Mouse (Mus musculus): ENCODE measurements at regions not wholly inside any gene's neighbourhood (a gene's known extent, or its start where the extent isn't known, plus 50 kb on each side); places are given as distances from the start of the nearest gene placed in this dataset.

- no peak for TF ChIP-seq CTCF (IDR thresholded peaks at IDR 0.05)
- TF ChIP-seq POLR2A (IDR thresholded peaks at IDR 0.05; ENCODE audit: insufficient read depth, low read depth, low read length), result no peak
- TF ChIP-seq EP300 (IDR thresholded peaks at IDR 0.05; ENCODE audit: insufficient read depth, low read depth, low read length), result no peak
Observed at GRCm38 (mm10) chr8:103779658-103780057, 321.8 kb upstream of the Cdh5 start.

All from heart, adult 2 months (tissue).